Mouse (Mus musculus) spleen, adult 2 months (tissue): ENCODE measurements at regions not wholly inside any gene's neighbourhood (a gene's known extent, or its start where the extent isn't known, plus 50 kb on each side); places are given as distances from the start of the nearest gene placed in this dataset.

Experiments
- CTCF ChIP-seq: fragments of 200-500 bp; IDR thresholded peaks from 2 replicates; pipeline ENCODE4 v1.5.1; 2011; ENCODE audit warnings: mild to moderate bottlenecking, inconsistent platforms; ENCODE audit not compliant: insufficient read depth, insufficient read length, insufficient replicate concordance; ENCODE audit errors: extremely low read depth
- POLR2A ChIP-seq: fragments of 200-500 bp; IDR thresholded peaks from 2 replicates; pipeline ENCODE4 v1.6.1; 2011; ENCODE audit warnings: low read depth, low read length, inconsistent platforms

DNA sequence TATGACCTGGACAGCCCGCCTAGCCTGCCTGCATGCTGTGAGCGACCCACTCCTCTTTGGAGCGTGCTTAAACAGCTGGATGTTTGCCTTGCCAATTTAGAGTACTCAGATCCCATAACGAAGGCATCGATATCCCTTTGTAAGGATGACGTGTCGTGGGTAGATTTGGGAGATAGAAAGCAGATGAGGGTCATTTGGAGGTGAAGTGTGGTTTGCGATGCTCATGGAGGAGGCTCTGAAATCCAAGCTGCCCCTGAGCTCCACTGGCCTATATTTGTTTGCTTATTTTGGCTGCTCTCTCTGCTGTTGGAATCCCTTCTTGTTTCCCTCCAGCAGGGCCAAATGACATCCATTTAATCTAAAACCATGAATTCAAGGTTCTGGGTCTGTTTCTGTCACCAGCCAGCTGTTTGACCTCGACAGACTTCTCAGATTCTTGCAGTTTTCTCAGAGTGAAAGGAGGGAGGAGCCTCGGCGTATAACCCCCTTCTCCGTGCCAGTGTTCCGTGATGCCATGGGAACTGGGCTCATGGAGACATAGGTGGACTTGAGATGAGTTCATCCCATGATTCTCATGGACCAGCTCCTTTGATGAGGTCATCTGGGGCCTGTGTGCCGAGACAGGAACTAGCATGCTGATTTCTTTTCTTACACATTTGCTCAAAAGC lies 144.7 kb upstream of the Mki67 start:
- TF ChIP-seq POLR2A (no peak), CTCF (no peak)
